Mouse (Mus musculus) spleen, adult 2 months (tissue): ENCODE results near the gene Rdh14.

ENCODE experiments used
- CTCF ChIP-seq: fragments of 200-500 bp; IDR thresholded peaks from 2 replicates; pipeline ENCODE4 v1.5.1; 2011; ENCODE audit warnings: mild to moderate bottlenecking, inconsistent platforms; ENCODE audit not compliant: insufficient read depth, insufficient read length, insufficient replicate concordance; ENCODE audit errors: extremely low read depth
- POLR2A ChIP-seq: fragments of 200-500 bp; IDR thresholded peaks from 2 replicates; pipeline ENCODE4 v1.6.1; 2011; ENCODE audit warnings: low read depth, low read length, inconsistent platforms

- TF ChIP-seq CTCF (no peak), POLR2A (no peak)
These were observed 20.9 kb downstream of the Rdh14 start for GRCm38 (mm10) chr12:10411453-10411852.
